ENCODE assay signal across 8 mouse cellular contexts in the genomic region with DNA sequence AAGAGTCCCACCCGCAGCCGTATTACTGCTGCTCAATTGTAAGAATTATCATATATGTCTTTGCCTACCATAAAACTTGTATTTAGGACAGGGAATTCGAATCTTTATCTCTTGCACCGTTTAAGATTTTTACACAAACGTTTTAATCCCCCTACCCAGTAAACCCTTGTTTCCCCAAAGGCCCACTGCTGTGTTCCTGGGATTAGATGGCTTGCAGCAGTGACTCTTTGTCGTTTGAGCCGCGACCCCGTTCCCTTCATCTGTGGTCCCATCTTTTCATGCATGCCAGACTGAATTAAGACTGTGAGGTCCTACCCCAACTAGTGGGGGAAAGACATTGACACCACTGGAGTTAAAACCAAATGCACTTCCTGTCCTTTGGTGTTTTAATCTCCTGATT. TPM values are rescaled to one million over a fixed set of nuclear protein-coding genes. Genes with fewer than 3 reads are reported as not detected.
DNase-seq lines count a peak whose midpoint lies in the region; ATAC-seq and TF ChIP-seq lines count a peak whose summit lies in the region.

No protein-coding gene starts in this region.

- peaks cover 20% of the 10 kb centered on the region for H3K36me3 ChIP-seq in kidney, postnatal 0 days (ENCODE audit: insufficient read depth, low read length)
- H3K36me3 ChIP-seq in embryonic facial prominence, embryonic 10.5 days (replicated peaks) = peaks cover 33% of the 10 kb centered on the region
- peaks cover 28% of the 10 kb centered on the region for H3K36me3 ChIP-seq in intestine, embryonic 14.5 days (ENCODE audit: control insufficient read depth, insufficient read depth, low read length)
- H3K36me3 ChIP-seq in myocyte (ENCODE audit: control insufficient read depth, insufficient read depth) = peaks cover 30% of the 10 kb centered on the region

- H3ac ChIP-seq in myocyte (ENCODE audit: control insufficient read depth, insufficient read length) = no peak overlapping the region

- peaks cover 6% of the 10 kb centered on the region for H3K4me1 ChIP-seq in kidney, postnatal 0 days (replicated peaks; ENCODE audit: insufficient read depth, low read length)
- H3K4me1 ChIP-seq in embryonic facial prominence, embryonic 10.5 days = peaks cover 33% of the 10 kb centered on the region
- peaks cover 14% of the 10 kb centered on the region for H3K4me1 ChIP-seq in intestine, embryonic 14.5 days (replicated peaks; ENCODE audit: control insufficient read depth, insufficient read depth, low read length)

- peaks cover 26% of the 10 kb centered on the region for H3K79me2 ChIP-seq in myocyte (ENCODE audit: control insufficient read depth, insufficient read depth)

- H3K4me3 ChIP-seq in kidney, postnatal 0 days (replicated peaks; ENCODE audit: low read depth, low read length) = peak overlapping the region; percentile 98
- H3K4me3 ChIP-seq in embryonic facial prominence, embryonic 10.5 days = peak overlapping the region; percentile 98
- peak overlapping the region; percentile 97 for H3K4me3 ChIP-seq in intestine, embryonic 14.5 days (ENCODE audit: low read depth, low read length)
- H3K4me3 ChIP-seq in myocyte = peak overlapping the region; percentile 49

- no peaks in the 10 kb centered on the region for H3K9me3 ChIP-seq in kidney, postnatal 0 days (replicated peaks; ENCODE audit: low read length)
- H3K9me3 ChIP-seq in embryonic facial prominence, embryonic 10.5 days = no peaks in the 10 kb centered on the region
- H3K9me3 ChIP-seq in intestine, embryonic 14.5 days (ENCODE audit: control insufficient read depth, low read length) = no peaks in the 10 kb centered on the region

- 2% methylated on average over 9 of the region's 9 CpGs for WGBS in kidney, postnatal 0 days
- 3% methylated on average over 9 of the region's 9 CpGs for WGBS in embryonic facial prominence, embryonic 10.5 days
- 2% methylated on average over 9 of the region's 9 CpGs for WGBS in intestine, embryonic 14.5 days

- no peak for TF ChIP-seq CTCF in kidney, postnatal 0 days (IDR thresholded peaks at IDR 0.05; ENCODE audit: low read depth)

- no peak for TF ChIP-seq POLR2A in myocyte (IDR thresholded peaks at IDR 0.05; ENCODE audit: insufficient read length, low read depth)

- no peak for ATAC-seq in kidney, postnatal 0 days (replicated peaks; ENCODE audit: low FRiP score, low read depth)
- ATAC-seq in intestine, embryonic 14.5 days (replicated peaks; ENCODE audit: low FRiP score, low TSS enrichment, low read depth) = no peak
- no peak for ATAC-seq in cerebellum, adult (ENCODE audit: insufficient number of reproducible peaks, low FRiP score, low TSS enrichment)

- peak overlapping the region; percentile 93 for H3K9ac ChIP-seq in kidney, postnatal 0 days (ENCODE audit: low read depth, low read length)
- peak overlapping the region; percentile 98 for H3K9ac ChIP-seq in intestine, embryonic 14.5 days (ENCODE audit: low read length)

- no peaks in the 10 kb centered on the region for H3K27me3 ChIP-seq in kidney, postnatal 0 days (ENCODE audit: insufficient read depth, low read length)
- no peaks in the 10 kb centered on the region for H3K27me3 ChIP-seq in embryonic facial prominence, embryonic 10.5 days (replicated peaks; ENCODE audit: low read depth, poor library complexity, severe bottlenecking)
- H3K27me3 ChIP-seq in intestine, embryonic 14.5 days (replicated peaks; ENCODE audit: control insufficient read depth, insufficient read depth, low read length) = no peaks in the 10 kb centered on the region
- H3K27me3 ChIP-seq in myocyte (ENCODE audit: control insufficient read depth, insufficient read depth, insufficient read length) = no peaks in the 10 kb centered on the region

- H3K27ac ChIP-seq in kidney, postnatal 0 days = peak overlapping the region; percentile 97
- peak overlapping the region; percentile 100 for H3K27ac ChIP-seq in embryonic facial prominence, embryonic 10.5 days (replicated peaks)
- peak overlapping the region; percentile 96 for H3K27ac ChIP-seq in intestine, embryonic 14.5 days (ENCODE audit: low read depth)

- no peak for DNase-seq in kidney, postnatal 0 days (ENCODE audit: low spot score)
- no peak for DNase-seq in kidney, postnatal 10 days
- peak; percentile 34 for DNase-seq in embryonic facial prominence, embryonic 10.5 days (ENCODE audit: low spot score)
- DNase-seq in intestine, embryonic 14.5 days (ENCODE audit: low spot score) = no peak
- DNase-seq in cerebellum, postnatal 25 days = no peak
- no peak for DNase-seq in urinary bladder, adult 18-20 months (ENCODE audit: low spot score in 2 of 2)

- H3K4me2 ChIP-seq in kidney, postnatal 0 days (ENCODE audit: low read length) = peak overlapping the region; percentile 72
- H3K4me2 ChIP-seq in intestine, embryonic 14.5 days (ENCODE audit: low read length) = peak overlapping the region; percentile 78
- peak overlapping the region; percentile 90 for H3K4me2 ChIP-seq in myocyte (ENCODE audit: low read depth)

TF ChIP-seq in myocyte, 11 proteins besides CTCF, POLR2A, EP300 and RAD21:
- TF ChIP-seq MYOD1 (IDR thresholded peaks at IDR 0.05; ENCODE audit: control insufficient read depth in 1 of 3, insufficient read length in 2 of 3, low read depth in 2 of 3) (no peak), MYOG (IDR thresholded peaks at IDR 0.05; ENCODE audit: control insufficient read depth in 1 of 3, insufficient read depth in 1 of 3, insufficient read length in 2 of 3, low read depth in 2 of 3) (no peak), CEBPB (IDR thresholded peaks at IDR 0.05; ENCODE audit: insufficient read depth, poor library complexity, severe bottlenecking) (no peak), SRF (IDR thresholded peaks at IDR 0.05; ENCODE audit: control insufficient read depth, insufficient read length, low read depth) (no peak), MAX (IDR thresholded peaks at IDR 0.05; ENCODE audit: low read depth) (no peak), E2F4 (IDR thresholded peaks at IDR 0.05; ENCODE audit: insufficient read depth) (no peak), POLR2AphosphoS2 (IDR thresholded peaks at IDR 0.05; ENCODE audit: insufficient read length, low read depth) (no peak), TCF12 (IDR thresholded peaks at IDR 0.05; ENCODE audit: insufficient read depth, poor library complexity, severe bottlenecking) (no peak), REST (IDR thresholded peaks at IDR 0.05; ENCODE audit: insufficient read depth, insufficient read length) (no peak), TCF3 (IDR thresholded peaks at IDR 0.05; ENCODE audit: insufficient read length, low read depth) (no peak), USF1 (IDR thresholded peaks at IDR 0.05; ENCODE audit: low read depth) (no peak)

RNA-seq across cellular contexts. Expression of a gene that starts 0.9 kb away (rescaled TPM):
- polyA plus RNA-seq in kidney, postnatal 0 days (2015; fragmentation: Nextera tagmentation; extraction: Ambion mirVana) = 551 and 628 TPM in 2 replicates
- polyA plus RNA-seq in embryonic facial prominence, embryonic 10.5 days (2016; fragmentation: Nextera tagmentation; extraction: Ambion mirVana) = 895 and 901 TPM in 2 replicates
- polyA plus RNA-seq in intestine, embryonic 14.5 days (2014; fragmentation: Nextera tagmentation; extraction: Ambion mirVana) = 632 and 676 TPM in 2 replicates
- 120 TPM for polyA plus RNA-seq in myocyte (2012; fragmentation: generic; extraction: Trizol)

RNA-seq across cellular contexts. Expression of a gene that starts 16.7 kb away (rescaled TPM):
- 47.8 and 55.9 TPM in 2 replicates for polyA plus RNA-seq in kidney, postnatal 0 days (2015; fragmentation: Nextera tagmentation; extraction: Ambion mirVana)
- polyA plus RNA-seq in embryonic facial prominence, embryonic 10.5 days (2016; fragmentation: Nextera tagmentation; extraction: Ambion mirVana) = 86.2 and 94.3 TPM in 2 replicates
- 80.0 and 89.2 TPM in 2 replicates for polyA plus RNA-seq in intestine, embryonic 14.5 days (2014; fragmentation: Nextera tagmentation; extraction: Ambion mirVana)
- 16.4 TPM for polyA plus RNA-seq in myocyte (2012; fragmentation: generic; extraction: Trizol)

RNA-seq across cellular contexts. Expression of a gene that starts 46.1 kb away (rescaled TPM):
- polyA plus RNA-seq in kidney, postnatal 0 days (2015; fragmentation: Nextera tagmentation; extraction: Ambion mirVana) = 45.4 and 52.8 TPM in 2 replicates
- 127 and 130 TPM in 2 replicates for polyA plus RNA-seq in embryonic facial prominence, embryonic 10.5 days (2016; fragmentation: Nextera tagmentation; extraction: Ambion mirVana)
- 99.6 and 105 TPM in 2 replicates for polyA plus RNA-seq in intestine, embryonic 14.5 days (2014; fragmentation: Nextera tagmentation; extraction: Ambion mirVana)
- 21.4 TPM for polyA plus RNA-seq in myocyte (2012; fragmentation: generic; extraction: Trizol)
